Mouse (Mus musculus): Measurements from ENCODE around the gene Ddx46. TPM values are rescaled to one million over a fixed set of nuclear protein-coding genes. Genes with fewer than 3 reads are reported as not detected.

The Ddx46 gene
- total RNA-seq, 2 experiments from 2014 or later, result 57.5 to 128 TPM

- ATAC-seq (replicated peaks; ENCODE audit: poor library complexity, severe bottlenecking), result no peak
Measured at GRCm38 (mm10) chr13:55715908-55716510, 81.2 kb downstream of the Ddx46 start.

GRCm38 (mm10) chr13:55721516-55721915 lies 86.7 kb downstream of the Ddx46 start:
- no peak for ATAC-seq (replicated peaks; ENCODE audit: poor library complexity, severe bottlenecking)

- no peak for ATAC-seq (replicated peaks; ENCODE audit: poor library complexity, severe bottlenecking)
Measured at GRCm38 (mm10) chr13:55721995-55722394, 87.2 kb downstream of the Ddx46 start.

DNA sequence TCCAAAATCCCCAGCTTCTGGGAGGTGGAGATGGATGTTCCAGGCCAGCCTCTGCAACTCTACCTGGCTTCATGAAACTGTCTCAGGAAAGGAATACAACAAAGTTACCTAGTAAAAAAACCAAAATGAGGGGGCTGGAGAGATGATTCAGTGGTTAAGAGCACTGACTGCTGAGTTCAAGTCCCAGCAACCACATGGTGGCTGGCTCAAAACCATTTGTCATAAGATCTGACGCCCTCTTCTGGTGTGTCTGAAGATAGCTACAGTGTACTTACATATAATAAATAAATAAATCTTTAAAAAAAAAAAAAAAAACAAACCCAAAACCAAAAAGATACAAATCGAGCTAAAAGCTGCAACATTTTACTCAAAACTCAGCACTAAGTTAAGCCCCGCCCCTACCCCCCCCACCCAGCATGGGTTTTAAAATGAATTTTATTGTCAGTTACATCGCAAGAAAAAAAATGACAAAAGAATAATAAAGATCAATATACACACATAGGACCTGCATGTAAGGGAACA lies 91.8 kb downstream of the Ddx46 start:
- ATAC-seq (replicated peaks; ENCODE audit: poor library complexity, severe bottlenecking), result no peak

GRCm38 (mm10) chr13:55727120-55727838 lies 92.5 kb downstream of the Ddx46 start, which contains the start of gene Pcbd2:
TSS of gene Pcbd2 (plus strand) at chr13:55727368.
- ATAC-seq (replicated peaks; ENCODE audit: poor library complexity, severe bottlenecking), result peak; percentile 87

DNA sequence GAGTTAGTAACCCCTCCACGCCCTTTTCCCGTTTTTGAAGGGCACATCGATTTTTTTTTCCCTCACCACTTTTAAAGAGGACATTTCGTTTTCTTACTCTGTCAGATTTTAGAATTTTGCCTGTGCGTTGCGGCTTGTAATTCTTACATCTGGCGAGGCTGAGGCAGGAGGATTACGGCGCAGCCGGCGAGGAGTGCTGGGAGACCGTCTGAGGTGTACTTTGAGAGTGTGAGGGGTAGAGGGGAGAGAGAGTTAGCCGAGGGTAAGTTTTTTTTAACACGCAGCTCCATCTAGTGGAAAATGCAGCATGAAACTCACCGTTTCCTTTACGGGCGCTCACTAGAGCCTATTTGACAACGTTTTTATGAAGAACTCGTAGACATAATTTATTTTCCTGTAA lies 93.0 kb downstream of the Ddx46 start:
- ATAC-seq (replicated peaks; ENCODE audit: poor library complexity, severe bottlenecking), result peak; percentile 78

DNA sequence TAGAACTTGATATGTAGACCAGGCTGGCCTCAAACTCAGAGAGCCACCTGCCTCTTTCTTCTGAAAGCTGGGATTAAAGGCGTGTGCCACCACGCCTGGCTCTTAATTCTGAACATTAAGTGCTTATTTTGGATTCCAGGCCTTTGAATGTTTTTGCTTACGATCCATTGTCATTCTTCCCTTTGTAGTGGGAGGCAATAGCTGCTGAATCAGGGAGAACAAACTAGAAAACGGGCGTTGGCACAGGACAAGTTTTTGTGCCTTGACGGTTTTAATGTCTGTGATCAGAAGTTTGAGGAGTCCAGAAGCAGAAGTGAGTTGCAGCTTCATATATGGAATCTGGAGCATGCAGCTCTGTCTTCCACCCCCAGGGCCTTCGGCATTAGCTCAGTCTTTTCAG lies 95.9 kb downstream of the Ddx46 start:
- no peak for ATAC-seq (replicated peaks; ENCODE audit: poor library complexity, severe bottlenecking)

Other genes starting within 250 kb of the Ddx46 start
- not detected in 2 replicates for gene Slc34a1, start 236.8 kb upstream of the Ddx46 start, total RNA-seq (2014; fragmentation: Nextera tagmentation)
- gene Slc34a1, start 236.8 kb upstream of the Ddx46 start, total RNA-seq (2017), result 0.56 TPM in 1 of 2 replicates, not detected in the other
- gene Pfn3, start 219.8 kb upstream of the Ddx46 start, total RNA-seq (2014; fragmentation: Nextera tagmentation), result not detected in 2 replicates
- gene Pfn3, start 219.8 kb upstream of the Ddx46 start, total RNA-seq (2017), result not detected in 2 replicates
- gene F12, start 208.2 kb upstream of the Ddx46 start, total RNA-seq (2014; fragmentation: Nextera tagmentation), result not detected in 2 replicates
- not detected in 2 replicates for gene F12, start 208.2 kb upstream of the Ddx46 start, total RNA-seq (2017)
- gene Grk6, start 190.0 kb upstream of the Ddx46 start, total RNA-seq (2014; fragmentation: Nextera tagmentation), result 56.7 and 62.4 TPM in 2 replicates
- gene Grk6, start 190.0 kb upstream of the Ddx46 start, total RNA-seq (2017), result 64.8 and 67.5 TPM in 2 replicates
- gene Prr7, start 170.8 kb upstream of the Ddx46 start, total RNA-seq (2014; fragmentation: Nextera tagmentation), result 1.9 TPM in 1 of 2 replicates, not detected in the other
- 1.6 TPM in 1 of 2 replicates, not detected in the other for gene Prr7, start 170.8 kb upstream of the Ddx46 start, total RNA-seq (2017)
- 0.19 and 1.4 TPM in 2 replicates for gene Dbn1, start 146.9 kb upstream of the Ddx46 start, total RNA-seq (2014; fragmentation: Nextera tagmentation)
- gene Dbn1, start 146.9 kb upstream of the Ddx46 start, total RNA-seq (2017), result 1.6 and 1.9 TPM in 2 replicates
- gene Pdlim7, start 121.4 kb upstream of the Ddx46 start, total RNA-seq (2014; fragmentation: Nextera tagmentation), result 10.2 and 23.3 TPM in 2 replicates
- 4.1 and 5.7 TPM in 2 replicates for gene Pdlim7, start 121.4 kb upstream of the Ddx46 start, total RNA-seq (2017)
- gene Dok3, start 105.7 kb upstream of the Ddx46 start, total RNA-seq (2014; fragmentation: Nextera tagmentation), result 26.2 and 59.4 TPM in 2 replicates
- 32.7 and 40.6 TPM in 2 replicates for gene Dok3, start 105.7 kb upstream of the Ddx46 start, total RNA-seq (2017)
- 54.4 and 69.5 TPM in 2 replicates for gene Ddx41, start 98.4 kb upstream of the Ddx46 start, total RNA-seq (2014; fragmentation: Nextera tagmentation)
- gene Ddx41, start 98.4 kb upstream of the Ddx46 start, total RNA-seq (2017), result 73.7 and 81.8 TPM in 2 replicates
- gene Fam193b, start 63.9 kb upstream of the Ddx46 start, total RNA-seq (2014; fragmentation: Nextera tagmentation), result 36.0 and 59.5 TPM in 2 replicates
- 28.4 and 31.9 TPM in 2 replicates for gene Fam193b, start 63.9 kb upstream of the Ddx46 start, total RNA-seq (2017)
- 117 and 127 TPM in 2 replicates for gene Tmed9, start 61.3 kb upstream of the Ddx46 start, total RNA-seq (2014; fragmentation: Nextera tagmentation)
- gene Tmed9, start 61.3 kb upstream of the Ddx46 start, total RNA-seq (2017), result 229 and 241 TPM in 2 replicates
- gene B4galt7, start 35.1 kb upstream of the Ddx46 start, total RNA-seq (2014; fragmentation: Nextera tagmentation), result 10.8 and 15.3 TPM in 2 replicates
- gene B4galt7, start 35.1 kb upstream of the Ddx46 start, total RNA-seq (2017), result 14.0 and 18.1 TPM in 2 replicates
- gene Caml, start 12.0 kb upstream of the Ddx46 start, total RNA-seq (2014; fragmentation: Nextera tagmentation), result 33.9 and 46.9 TPM in 2 replicates
- gene Caml, start 12.0 kb upstream of the Ddx46 start, total RNA-seq (2017), result 33.0 and 49.9 TPM in 2 replicates
- 49.1 and 59.0 TPM in 2 replicates for gene B230219D22Rik, start 58.1 kb downstream of the Ddx46 start, total RNA-seq (2014; fragmentation: Nextera tagmentation)
- 31.0 and 39.0 TPM in 2 replicates for gene B230219D22Rik, start 58.1 kb downstream of the Ddx46 start, total RNA-seq (2017)
- 19.7 and 34.3 TPM in 2 replicates for gene Txndc15, start 79.6 kb downstream of the Ddx46 start, total RNA-seq (2014; fragmentation: Nextera tagmentation)
- 52.1 and 53.5 TPM in 2 replicates for gene Txndc15, start 79.6 kb downstream of the Ddx46 start, total RNA-seq (2017)
- gene Pcbd2, start 92.3 kb downstream of the Ddx46 start, total RNA-seq (2014; fragmentation: Nextera tagmentation), result 47.4 and 48.2 TPM in 2 replicates
- gene Pcbd2, start 92.3 kb downstream of the Ddx46 start, total RNA-seq (2017), result 6.9 and 30.3 TPM in 2 replicates
- gene Catsper3, start 149.5 kb downstream of the Ddx46 start, total RNA-seq (2014; fragmentation: Nextera tagmentation), result not detected in 2 replicates
- gene Catsper3, start 149.5 kb downstream of the Ddx46 start, total RNA-seq (2017), result not detected in 2 replicates
- gene Pitx1, start 201.2 kb downstream of the Ddx46 start, total RNA-seq (2014; fragmentation: Nextera tagmentation), result not detected in 2 replicates
- not detected in 2 replicates for gene Pitx1, start 201.2 kb downstream of the Ddx46 start, total RNA-seq (2017)

Measured in granulocyte monocyte progenitor cell, adult 5-6 weeks (primary cell).